Mouse (Mus musculus) forebrain, embryonic 16.5 days (tissue): Measurements from ENCODE around the gene Hoxb8. TPM values are rescaled to one million over a fixed set of nuclear protein-coding genes. Genes with fewer than 3 reads are reported as not detected.

Experiments used
- ATAC-seq: fragments of 200-750 bp; cut with Nextera tagmentation; 2 replicates; pipeline ENCODE4 v1.8.0; 2017; ENCODE audit warnings: mild to moderate bottlenecking, moderate library complexity
- H3K27ac ChIP-seq: fragments of 300-500 bp; sonication (generic); 2 replicates; pipeline ENCODE4 v1.5.1; 2014; ENCODE audit warnings: low read length, control low read depth
- H3K27me3 ChIP-seq: fragments of 300-500 bp; sonication (generic); replicated peaks from 2 replicates; pipeline ENCODE4 v1.6.1; 2014; ENCODE audit warnings: low read length; ENCODE audit not compliant: control insufficient read depth, insufficient read depth
- H3K36me3 ChIP-seq: fragments of 300-500 bp; sonication (generic); 2 replicates; pipeline ENCODE4 v1.6.1; 2014; ENCODE audit not compliant: control insufficient read depth, insufficient read depth
- H3K4me1 ChIP-seq: fragments of 300-500 bp; sonication (generic); replicated peaks from 2 replicates; pipeline ENCODE4 v1.6.1; 2014; ENCODE audit warnings: low read length; ENCODE audit not compliant: control insufficient read depth, insufficient read depth
- H3K4me2 ChIP-seq: fragments of 300-500 bp; sonication (generic); 2 replicates; pipeline ENCODE4 v1.6.1; 2014; ENCODE audit warnings: mild to moderate bottlenecking, low read length, control low read depth
- H3K4me3 ChIP-seq: fragments of 300-500 bp; sonication (generic); replicated peaks from 2 replicates; pipeline ENCODE4 v1.5.1; 2014; ENCODE audit warnings: mild to moderate bottlenecking, low read length, control low read depth
- H3K9ac ChIP-seq: fragments of 300-500 bp; sonication (generic); replicated peaks from 2 replicates; pipeline ENCODE4 v1.6.1; 2014; ENCODE audit warnings: low read depth, low read length, control low read depth
- H3K9me3 ChIP-seq: fragments of 300-500 bp; sonication (generic); 2 replicates; pipeline ENCODE4 v1.6.1; 2016; ENCODE audit warnings: low read length; ENCODE audit not compliant: control insufficient read depth
- WGBS: fragments of 180-500 bp; shearing (Covaris S2); extraction: QIAGEN DNeasy Blood & Tissue Kit; methylation state at CpG from one replicate; pipeline ENCODE4 v1.1.7; 2014; 5-methylcytosine and 5-hydroxymethylcytosine counted together
- polyA plus RNA-seq: library from polyadenylated mRNA; unstranded; fragments of >200 nt; fragmentation: Nextera tagmentation; extraction: Ambion mirVana; gene quantifications from 2 replicates; pipeline ENCODE4 v1.2.1, GENCODE M21; 2015

Hoxb8 gene
- polyA plus RNA-seq, 1 experiment from 2014 or later: not detected

- Histone ChIP-seq H3K27ac (no peak overlapping the region), H3K36me3 (no peaks in the 10 kb centered on the region), H3K4me1 (no peaks in the 10 kb centered on the region; the same call in 1 of the 2 replicates), H3K4me3 (no peak overlapping the region), H3K9me3 (no peaks in the 10 kb centered on the region), H3K27me3 (peaks cover 100% of the 10 kb centered on the region), H3K9ac (no peak overlapping the region), H3K4me2 (no peak overlapping the region)
- 2% methylated on average over 37 of the region's 38 CpGs for WGBS
- no peak for ATAC-seq
These were observed 22.9 kb downstream of the Hoxb8 start for GRCm38 (mm10) chr11:96304381-96305195.

- Histone ChIP-seq H3K27me3 (peaks cover 100% of the 10 kb centered on the region), H3K4me3 (no peak overlapping the region), H3K4me1 (no peaks in the 10 kb centered on the region; the same call in 1 of the 2 replicates), H3K36me3 (no peaks in the 10 kb centered on the region), H3K9ac (no peak overlapping the region), H3K27ac (no peak overlapping the region), H3K4me2 (no peak overlapping the region), H3K9me3 (no peaks in the 10 kb centered on the region)
- ATAC-seq: no peak
- WGBS: 25% methylated on average over 6 of the region's 6 CpGs
These were observed 23.9 kb downstream of the Hoxb8 start for GRCm38 (mm10) chr11:96305505-96306182.

- no peak overlapping the region for H3K4me3 ChIP-seq
- no peaks in the 10 kb centered on the region; the same call in 1 of the 2 replicates for H3K4me1 ChIP-seq
- no peak for ATAC-seq
- peaks cover 100% of the 10 kb centered on the region for H3K27me3 ChIP-seq
- no peaks in the 10 kb centered on the region for H3K36me3 ChIP-seq
- no peak overlapping the region for H3K9ac ChIP-seq
- no peak overlapping the region for H3K27ac ChIP-seq
- 7% methylated on average over 7 of the region's 7 CpGs for WGBS
- H3K4me2 ChIP-seq: no peak overlapping the region
- no peaks in the 10 kb centered on the region for H3K9me3 ChIP-seq
These were observed 24.6 kb downstream of the Hoxb8 start for GRCm38 (mm10) chr11:96306183-96306907.

- no peak overlapping the region for H3K4me3 ChIP-seq
- H3K4me2 ChIP-seq: no peak overlapping the region
- H3K36me3 ChIP-seq: no peaks in the 10 kb centered on the region
- H3K4me1 ChIP-seq: no peaks in the 10 kb centered on the region; the same call in 1 of the 2 replicates
- H3K27ac ChIP-seq: no peak overlapping the region
- ATAC-seq: no peak
- no peaks in the 10 kb centered on the region for H3K9me3 ChIP-seq
- H3K27me3 ChIP-seq: peaks cover 100% of the 10 kb centered on the region
- H3K9ac ChIP-seq: no peak overlapping the region
- 2% methylated on average over 13 of the region's 13 CpGs for WGBS
These were observed 25.2 kb downstream of the Hoxb8 start for GRCm38 (mm10) chr11:96306908-96307269.

GRCm38 (mm10) chr11:96308763-96309162 lies 27.1 kb downstream of the Hoxb8 start:
- H3K4me3 ChIP-seq: no peak overlapping the region
- H3K27me3 ChIP-seq: peaks cover 100% of the 10 kb centered on the region
- no peak overlapping the region for H3K4me2 ChIP-seq
- no peak overlapping the region for H3K9ac ChIP-seq
- WGBS: 4% methylated on average over 4 of the region's 4 CpGs
- no peaks in the 10 kb centered on the region for H3K4me1 ChIP-seq
- no peaks in the 10 kb centered on the region for H3K9me3 ChIP-seq
- H3K27ac ChIP-seq: no peak overlapping the region
- H3K36me3 ChIP-seq: no peaks in the 10 kb centered on the region
- ATAC-seq: no peak

- Histone ChIP-seq H3K36me3 (no peaks in the 10 kb centered on the region), H3K27ac (no peak overlapping the region), H3K4me2 (no peak overlapping the region), H3K4me1 (no peaks in the 10 kb centered on the region), H3K27me3 (peaks cover 99% of the 10 kb centered on the region), H3K9me3 (no peaks in the 10 kb centered on the region), H3K4me3 (no peak overlapping the region), H3K9ac (no peak overlapping the region)
- 3% methylated on average over 4 of the region's 4 CpGs for WGBS
- ATAC-seq: no peak
These were observed 27.6 kb downstream of the Hoxb8 start for GRCm38 (mm10) chr11:96309288-96309687.

GRCm38 (mm10) chr11:96310183-96310938 lies 28.7 kb downstream of the Hoxb8 start:
- H3K4me2 ChIP-seq: no peak overlapping the region
- no peaks in the 10 kb centered on the region for H3K36me3 ChIP-seq
- 3% methylated on average over 20 of the region's 20 CpGs for WGBS
- H3K9me3 ChIP-seq: no peaks in the 10 kb centered on the region
- H3K4me1 ChIP-seq: no peaks in the 10 kb centered on the region
- no peak for ATAC-seq
- peaks cover 96% of the 10 kb centered on the region for H3K27me3 ChIP-seq
- H3K4me3 ChIP-seq: no peak overlapping the region
- no peak overlapping the region for H3K9ac ChIP-seq
- H3K27ac ChIP-seq: no peak overlapping the region

- H3K27ac ChIP-seq: no peak overlapping the region
- H3K36me3 ChIP-seq: no peaks in the 10 kb centered on the region
- no peak overlapping the region for H3K4me2 ChIP-seq
- H3K9ac ChIP-seq: no peak overlapping the region
- H3K4me1 ChIP-seq: no peaks in the 10 kb centered on the region
- ATAC-seq: no peak
- H3K27me3 ChIP-seq: peaks cover 96% of the 10 kb centered on the region
- 5% methylated on average over 6 of the region's 6 CpGs for WGBS
- H3K9me3 ChIP-seq: no peaks in the 10 kb centered on the region
- no peak overlapping the region for H3K4me3 ChIP-seq
These were observed 29.4 kb downstream of the Hoxb8 start for GRCm38 (mm10) chr11:96311097-96311496.
